Mouse (Mus musculus): ENCODE results near the gene Wdr64.

Gene Wdr64

GRCm38 (mm10) chr1:175698293-175698692, at the start of gene Wdr64:
TSS of gene Wdr64 (plus strand) at chr1:175698593.
- DNase-seq, result no peak

GRCm38 (mm10) chr1:175648615-175649014, 49.8 kb upstream of the Wdr64 start:
- no peak for DNase-seq

- DNase-seq, result no peak
Measured at GRCm38 (mm10) chr1:175659900-175660299, 38.5 kb upstream of the Wdr64 start.

- peak; percentile 31 for DNase-seq
Measured at GRCm38 (mm10) chr1:175668666-175669405, 29.6 kb upstream of the Wdr64 start.

GRCm38 (mm10) chr1:175669456-175669855, 28.9 kb upstream of the Wdr64 start:
- no peak for DNase-seq

- DNase-seq, result no peak
Measured at GRCm38 (mm10) chr1:175670042-175670441, 28.4 kb upstream of the Wdr64 start.

GRCm38 (mm10) chr1:175671626-175672025, 26.8 kb upstream of the Wdr64 start:
- DNase-seq, result no peak

- no peak for DNase-seq
Measured at GRCm38 (mm10) chr1:175673563-175674325, 24.6 kb upstream of the Wdr64 start.

- DNase-seq, result no peak
Measured at GRCm38 (mm10) chr1:175675116-175675515, 23.3 kb upstream of the Wdr64 start.

GRCm38 (mm10) chr1:175677459-175677858, 20.9 kb upstream of the Wdr64 start:
- no peak for DNase-seq

- no peak for DNase-seq
Measured at GRCm38 (mm10) chr1:175680995-175681394, 17.4 kb upstream of the Wdr64 start.

GRCm38 (mm10) chr1:175691686-175692245, 6.6 kb upstream of the Wdr64 start:
- peak; percentile 9 for DNase-seq

GRCm38 (mm10) chr1:175692246-175692996, 6.0 kb upstream of the Wdr64 start, which contains the start of the genes Opn3 and Chml:
TSS of gene Opn3 (minus strand) at chr1:175692776.
TSS of gene Chml (minus strand) at chr1:175692901.
- peak; percentile 100 for DNase-seq

- DNase-seq, result no peak
Measured at GRCm38 (mm10) chr1:175692997-175693361, 5.4 kb upstream of the Wdr64 start.

- DNase-seq, result peak; percentile 10
Measured at GRCm38 (mm10) chr1:175693429-175693960, 4.9 kb upstream of the Wdr64 start.

- DNase-seq, result no peak
Measured at GRCm38 (mm10) chr1:175699375-175699774, 982 bp downstream of the Wdr64 start.

GRCm38 (mm10) chr1:175699796-175700195, 1.4 kb downstream of the Wdr64 start:
- DNase-seq, result no peak

GRCm38 (mm10) chr1:175701145-175701544, 2.8 kb downstream of the Wdr64 start:
- DNase-seq, result no peak

GRCm38 (mm10) chr1:175707599-175707998, 9.2 kb downstream of the Wdr64 start:
- no peak for DNase-seq

- no peak for DNase-seq
Measured at GRCm38 (mm10) chr1:175708013-175708412, 9.6 kb downstream of the Wdr64 start.

GRCm38 (mm10) chr1:175712338-175712909, 14.0 kb downstream of the Wdr64 start:
- DNase-seq, result no peak

- DNase-seq, result no peak
Measured at GRCm38 (mm10) chr1:175716832-175717231, 18.4 kb downstream of the Wdr64 start.
